Mouse (Mus musculus): ENCODE results near the gene Chst10. TPM values are rescaled to one million over a fixed set of nuclear protein-coding genes. Genes with fewer than 3 reads are reported as not detected.

Chst10 gene
- total RNA-seq, 2 experiments from 2014 or later, result 0.24 to 0.68 TPM

DNA sequence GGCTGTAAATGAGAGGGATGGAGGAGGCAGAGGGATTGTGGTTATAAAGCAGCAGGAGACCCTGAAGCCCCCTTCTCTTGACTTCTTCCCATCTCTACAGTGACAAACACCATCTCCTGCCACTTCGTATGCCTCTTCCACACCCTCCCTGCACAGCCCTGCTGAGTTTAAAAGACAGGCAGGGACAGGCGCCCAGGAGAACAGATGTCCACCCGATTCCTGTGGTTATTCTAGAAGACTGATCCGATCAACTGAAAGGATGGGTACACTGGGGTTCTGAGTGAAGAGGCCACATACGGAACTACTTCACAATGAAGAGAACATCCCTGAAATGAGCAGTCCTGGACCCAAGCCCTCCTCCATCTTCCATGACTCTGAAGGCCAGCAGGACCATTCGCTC is 26.1 kb downstream of the Chst10 start:
- intact Hi-C loops (cut with DNase I), result no loop called here
- no peak for DNase-seq

- no peak for DNase-seq
- intact Hi-C loops (cut with DNase I), result no loop called here
Observed at GRCm38 (mm10) chr1:38869398-38870195, 28.4 kb downstream of the Chst10 start.

DNA sequence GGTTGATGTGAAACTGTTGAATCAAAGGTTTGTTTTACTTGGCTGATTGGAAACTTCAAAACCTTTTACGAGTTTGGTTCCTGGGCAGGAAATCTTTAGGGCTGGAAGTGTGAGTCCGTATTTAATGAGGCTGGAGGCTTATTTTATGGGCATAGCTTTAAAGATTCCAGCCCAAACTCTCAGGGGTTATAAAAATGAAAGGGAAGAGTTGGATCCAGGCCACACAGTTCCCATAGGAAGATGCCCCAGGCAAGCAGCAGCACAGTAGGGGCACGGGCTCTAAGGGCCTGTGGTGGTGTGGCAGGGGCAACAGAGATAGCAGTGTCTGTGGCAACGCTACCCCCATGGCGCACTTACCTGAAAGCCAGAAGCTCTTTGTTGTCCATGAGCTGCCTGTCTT is 31.7 kb downstream of the Chst10 start:
- intact Hi-C loops (cut with DNase I), result no loop called here
- DNase-seq, result no peak

DNA sequence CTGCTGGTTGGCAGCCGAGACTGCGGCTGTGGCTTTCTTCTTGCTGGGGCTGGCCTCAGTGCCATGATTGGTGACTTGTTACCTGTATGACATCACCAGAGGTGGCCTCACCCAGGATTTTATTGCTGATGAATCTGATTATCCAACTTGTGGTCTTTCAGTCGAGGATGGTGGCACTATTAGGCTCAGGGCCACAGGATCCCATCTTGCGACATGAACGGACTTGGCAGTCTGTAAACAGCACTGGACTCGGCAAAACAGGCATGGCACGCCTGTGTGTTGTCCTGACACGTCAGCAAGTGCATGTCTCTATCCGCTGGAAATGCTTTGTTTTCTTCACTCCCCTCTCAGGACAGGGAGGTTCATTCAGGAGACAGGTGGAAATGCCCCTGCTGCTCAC is 33.6 kb downstream of the Chst10 start:
- no peak for DNase-seq
- intact Hi-C loops (cut with DNase I), result no loop called here

DNA sequence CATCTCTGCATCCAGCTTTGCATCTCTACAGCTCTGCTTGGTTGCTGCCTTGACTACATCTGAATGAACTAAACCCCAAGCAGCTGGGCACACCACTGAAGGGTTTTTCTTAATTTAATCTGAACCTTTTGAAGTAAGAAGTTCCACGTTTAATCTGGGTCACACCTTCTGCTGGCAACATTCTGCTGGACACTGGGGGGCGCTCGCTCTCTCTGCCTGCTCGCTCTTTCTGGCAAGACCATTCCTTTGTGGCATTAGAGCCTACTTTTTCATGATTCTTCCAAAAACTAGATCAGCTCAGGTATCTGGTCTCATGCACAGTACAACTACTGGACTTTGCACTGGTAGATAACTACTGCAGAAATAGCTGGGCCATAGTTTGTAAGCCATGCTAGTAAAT is 35.7 kb downstream of the Chst10 start:
- intact Hi-C loops (cut with DNase I), result no loop called here
- DNase-seq, result peak; percentile 5 to 12

- DNase-seq, result no peak
- intact Hi-C loops (cut with DNase I), result no loop called here
Observed at GRCm38 (mm10) chr1:38860867-38861524, 37.0 kb downstream of the Chst10 start.

- intact Hi-C loops (cut with DNase I), result no loop called here
- no peak for DNase-seq
Observed at GRCm38 (mm10) chr1:38860207-38860606, 37.8 kb downstream of the Chst10 start.

GRCm38 (mm10) chr1:38856196-38856595 is 41.8 kb downstream of the Chst10 start:
- intact Hi-C loops (cut with DNase I), result loop anchor here (10.0 kb wide), 1 partner anchor 671 kb away; no protein-coding TSS in a partner anchor
- DNase-seq, result peak; percentile 45 to 57

- DNase-seq, result no peak
- intact Hi-C loops (cut with DNase I), result loop anchor here (10.0 kb wide), 1 partner anchor 667 kb away; no protein-coding TSS in a partner anchor
Observed at GRCm38 (mm10) chr1:38852250-38852649, 45.7 kb downstream of the Chst10 start.

DNA sequence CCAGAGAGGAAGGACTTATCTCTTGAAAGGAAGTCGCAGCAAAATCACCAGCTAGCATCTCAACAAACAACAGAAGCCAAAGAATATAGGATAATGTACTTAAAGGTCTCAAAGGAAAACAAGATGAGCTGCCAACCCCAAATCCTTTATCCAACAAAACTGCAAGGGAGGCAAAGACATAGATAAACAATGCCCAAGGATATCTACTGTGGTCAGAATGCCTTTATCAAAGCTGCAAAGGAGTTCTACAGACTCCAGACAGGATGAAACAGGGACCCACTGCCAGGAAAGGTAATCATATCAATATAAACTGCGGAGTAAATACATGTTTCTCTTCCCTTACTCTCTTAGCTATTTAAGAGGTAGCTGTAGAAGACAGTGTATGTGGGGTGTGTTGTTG is 47.3 kb downstream of the Chst10 start:
- DNase-seq, result no peak
- intact Hi-C loops (cut with DNase I), result loop anchor here (10.0 kb wide), 1 partner anchor 666 kb away; no protein-coding TSS in a partner anchor

DNA sequence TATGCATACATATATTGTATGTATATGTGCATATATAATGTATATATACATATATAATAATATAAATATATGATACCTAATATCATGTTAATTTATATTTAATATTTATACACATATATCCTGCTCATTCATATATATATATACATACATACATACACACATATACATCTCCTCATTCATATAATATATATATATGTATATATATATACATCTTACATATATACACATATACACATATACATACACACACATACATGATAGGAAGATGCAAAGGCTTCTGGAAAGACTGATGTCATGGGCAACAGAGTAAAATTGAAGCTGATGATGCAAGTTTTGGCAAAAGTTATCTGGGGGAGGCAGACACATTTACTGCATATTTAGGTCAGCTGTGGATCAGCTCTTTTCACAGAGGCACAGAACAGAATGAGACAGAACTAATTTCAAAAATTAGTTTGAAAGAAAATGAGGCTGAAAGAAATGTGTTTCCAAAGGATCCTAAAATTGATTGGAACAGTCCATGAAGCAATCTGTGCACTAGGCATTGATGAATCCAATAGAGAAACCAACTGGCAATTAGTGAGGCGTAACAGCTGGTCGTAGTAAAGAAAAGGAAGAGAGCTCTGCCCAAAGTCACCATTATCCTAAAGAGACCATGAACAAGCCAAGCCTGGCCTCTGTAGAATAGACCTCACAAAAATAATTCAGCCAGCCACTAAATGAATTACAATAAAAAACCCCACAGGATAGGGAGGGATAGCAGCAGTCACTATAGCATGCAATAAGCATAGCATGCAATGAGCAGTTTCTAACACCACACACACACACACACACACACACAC is 49.3 kb downstream of the Chst10 start:
- no peak for DNase-seq
- intact Hi-C loops (cut with DNase I), result no loop called here

DNA sequence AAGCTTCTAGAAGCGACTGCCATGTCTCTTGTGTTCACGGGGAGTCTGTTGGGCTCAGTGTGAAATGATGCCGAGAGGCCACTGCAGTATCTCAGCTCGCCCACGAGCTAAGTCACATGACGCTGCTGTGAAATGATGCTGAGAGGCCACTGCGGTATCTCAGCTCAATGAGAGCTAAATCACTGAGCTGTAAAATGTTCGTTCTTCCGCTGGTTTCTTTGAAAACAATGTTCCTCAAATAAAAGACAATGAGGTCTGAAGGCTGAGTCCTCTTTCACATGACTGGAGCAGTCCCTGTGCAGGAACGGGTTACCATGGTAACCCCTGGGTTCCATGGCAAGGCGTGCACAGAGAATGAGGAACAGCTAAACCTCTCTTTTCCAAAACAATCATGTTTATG is 50.0 kb downstream of the Chst10 start:
- DNase-seq, result no peak
- intact Hi-C loops (cut with DNase I), result no loop called here

- intact Hi-C loops (cut with DNase I), result no loop called here
- DNase-seq, result no peak
Observed at GRCm38 (mm10) chr1:38843275-38843674, 54.7 kb downstream of the Chst10 start.

GRCm38 (mm10) chr1:38842861-38843260 is 55.1 kb downstream of the Chst10 start:
- no peak for DNase-seq

DNA sequence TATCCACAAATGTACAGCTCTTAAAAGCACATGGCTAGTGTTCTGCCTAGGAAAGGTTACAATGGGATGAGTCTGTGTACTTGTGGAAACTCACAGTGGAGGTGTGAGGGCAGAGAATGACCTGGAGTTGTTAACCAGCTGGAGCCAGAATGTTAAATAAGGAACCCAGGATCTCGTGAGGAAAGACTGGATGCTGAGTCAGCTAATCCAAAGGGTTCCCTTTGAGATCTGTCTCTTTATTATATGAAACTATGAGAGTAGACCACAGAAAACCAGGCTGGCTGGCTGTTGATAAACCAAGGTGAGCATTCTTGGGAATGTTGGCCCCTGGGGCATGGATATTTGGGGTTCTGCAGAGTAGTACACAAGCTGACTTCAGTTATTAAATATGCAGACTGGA is 58.0 kb downstream of the Chst10 start:
- no peak for DNase-seq
- intact Hi-C loops (cut with DNase I), result no loop called here

More at GRCm38 (mm10) chr1:38842861-38843260, 55.1 kb downstream of the Chst10 start:
- intact Hi-C loops (cut with DNase I), result no loop called here

DNA sequence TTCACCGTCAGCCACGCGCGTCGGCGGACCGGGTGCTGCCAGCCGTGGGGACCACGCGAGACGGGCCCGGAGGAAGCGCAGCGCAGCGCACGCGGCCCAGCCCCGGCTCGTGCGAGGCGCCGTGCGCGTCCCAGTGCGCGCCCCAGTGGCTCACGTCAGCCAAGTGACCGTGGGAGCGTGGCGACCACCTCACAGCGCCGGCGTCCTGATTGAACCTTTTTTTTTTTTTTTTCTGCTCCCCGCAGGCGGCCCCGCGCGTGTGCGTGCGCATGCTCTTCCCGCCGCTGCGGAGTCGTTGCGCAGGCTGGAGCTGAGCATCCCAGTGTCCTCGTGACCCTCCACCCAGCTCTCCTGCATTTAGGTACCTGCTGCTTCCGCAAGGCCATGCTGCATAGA is 61.5 kb downstream of the Chst10 start, which contains the start of gene Lonrf2:
Gene Lonrf2, minus strand, starts transcription at position 235 of the 396 bp plus-strand sequence.
- intact Hi-C loops (cut with DNase I), result no loop called here
- DNase-seq, result peak in 1 of 2 experiments; percentile 17

DNA sequence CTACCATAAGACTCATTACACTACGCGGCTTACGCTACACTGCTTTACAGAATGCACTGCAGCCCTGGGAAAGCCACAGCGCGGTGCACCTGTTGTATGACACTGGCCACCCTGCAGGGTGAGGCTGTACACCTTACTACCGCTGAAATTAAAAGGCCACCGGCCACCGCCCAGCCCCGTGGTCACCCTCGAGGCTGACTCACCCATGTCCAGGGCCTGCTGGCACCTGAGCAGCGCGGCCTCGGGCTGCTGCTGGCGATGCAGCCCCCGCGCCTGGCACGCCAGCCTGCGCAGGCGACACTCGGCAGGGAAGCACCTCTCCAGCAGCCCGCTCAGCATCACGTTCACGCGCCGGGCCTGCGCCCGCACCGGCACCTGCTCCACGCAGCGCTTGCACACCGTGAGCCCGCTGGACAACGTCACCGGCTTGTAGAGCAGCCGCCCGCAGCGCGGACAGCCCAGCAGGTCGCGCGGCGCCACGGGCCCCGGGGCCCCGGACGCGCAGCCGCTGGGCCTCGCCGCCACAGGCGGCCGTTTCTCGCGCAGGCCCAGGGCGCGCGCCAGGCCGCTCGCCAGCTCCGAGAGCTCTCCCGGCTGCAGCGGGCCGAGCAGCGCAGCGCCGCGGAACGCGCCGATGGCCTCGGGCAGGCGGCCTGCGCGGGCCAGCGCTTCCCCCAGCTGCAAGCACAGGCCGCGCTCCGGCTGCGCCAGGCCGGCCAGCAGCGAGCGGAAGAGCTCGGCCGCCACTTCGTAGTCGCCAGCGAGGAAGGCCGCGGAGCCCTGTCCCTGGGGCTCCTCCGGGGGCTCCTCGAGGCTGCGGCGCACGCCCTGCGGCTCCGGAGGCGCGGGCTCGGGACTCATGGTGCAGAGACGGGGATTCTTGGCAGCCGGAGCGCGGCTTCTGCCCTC is 62.1 kb downstream of the Chst10 start:
- intact Hi-C loops (cut with DNase I), result no loop called here
- peak; percentile 58 to 62 for DNase-seq

DNA sequence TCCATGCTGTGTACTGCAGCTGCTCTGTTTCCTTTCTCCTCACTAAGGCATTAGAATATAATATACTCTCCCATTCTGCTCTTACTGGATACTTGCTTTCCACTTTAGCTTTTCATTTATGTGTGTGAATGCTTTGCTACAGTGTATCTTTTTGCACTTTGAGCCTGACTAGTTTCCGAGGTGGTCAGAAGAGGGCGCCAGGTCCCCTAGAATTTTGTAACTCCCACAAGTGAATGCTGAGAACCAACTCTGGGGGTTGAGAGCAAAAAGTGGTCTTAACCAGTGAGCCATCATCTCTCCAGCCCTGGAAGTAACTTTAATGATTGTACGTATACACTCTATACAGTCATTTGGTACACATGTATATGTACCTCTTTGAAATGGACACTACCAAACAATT is 63.1 kb downstream of the Chst10 start:
- peak; percentile 12 to 20 for DNase-seq
- intact Hi-C loops (cut with DNase I), result no loop called here

- no peak for DNase-seq
- intact Hi-C loops (cut with DNase I), result no loop called here
Observed at GRCm38 (mm10) chr1:38824926-38825325, 73.0 kb downstream of the Chst10 start.

DNA sequence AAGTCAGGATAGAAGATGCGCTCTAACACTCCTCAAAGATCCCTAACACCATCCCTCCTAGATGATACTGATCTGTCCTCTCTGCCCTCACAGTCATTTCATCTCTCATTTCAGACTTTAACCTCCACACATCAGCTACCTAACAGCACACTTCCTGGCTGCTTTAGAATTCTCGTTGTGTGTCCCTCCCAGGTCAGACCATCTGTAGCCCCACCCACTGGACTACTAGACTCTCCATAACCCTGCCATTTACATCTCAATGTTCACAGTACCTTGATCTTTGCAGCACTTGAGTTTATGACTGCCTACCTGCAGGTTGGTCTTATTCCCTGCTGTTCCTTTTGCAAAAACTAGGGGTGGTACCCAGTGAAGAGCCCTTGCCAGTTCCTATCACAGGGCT is 74.1 kb downstream of the Chst10 start:
- no peak for DNase-seq
- intact Hi-C loops (cut with DNase I), result no loop called here

All from heart, postnatal 14 days (tissue).